22 mouse cellular contexts compared by ENCODE assay signal in the genomic region with DNA sequence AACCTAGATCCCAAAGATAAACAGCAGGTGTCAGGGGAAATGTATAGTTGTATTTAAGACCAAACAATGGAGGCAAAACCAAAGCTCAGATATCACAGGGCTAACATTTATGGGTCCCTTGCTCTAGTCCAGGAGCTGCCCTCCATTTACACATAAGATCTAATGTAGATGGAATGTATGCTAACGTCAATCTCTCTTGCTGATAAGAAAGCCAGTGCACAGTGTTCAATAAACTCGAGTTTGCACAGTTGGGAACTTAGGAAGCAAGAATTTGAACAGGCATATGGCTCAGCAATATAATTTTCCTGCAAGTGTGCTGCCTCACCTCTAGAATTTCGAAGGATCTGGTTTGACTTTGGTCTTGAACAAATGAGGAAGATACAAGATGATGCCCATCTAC.
DNase-seq lines count a peak whose midpoint lies in the region; ATAC-seq and TF ChIP-seq lines count a peak whose summit lies in the region.
"Had no signal": no experiment of that assay in that cellular context is flagged by ENCODE, and none has a peak within 500 bp of the region (broad histone marks: within the 10 kb centered on the region; RNA-seq: fewer than 3 reads in every experiment).

No protein-coding gene starts in this region.

- 75% methylated on average over 3 of the region's 3 CpGs for WGBS in midbrain, embryonic 11.5 days
- 77% methylated on average over 3 of the region's 3 CpGs for WGBS in midbrain, embryonic 10.5 days
- 37% methylated on average over 3 of the region's 3 CpGs for WGBS in stomach, embryonic 14.5 days
- 26% methylated on average over 3 of the region's 3 CpGs for WGBS in stomach, postnatal 0 days
- WGBS in stomach, embryonic 15.5 days: 39% methylated on average over 3 of the region's 3 CpGs
- 31% methylated on average over 3 of the region's 3 CpGs for WGBS in stomach, embryonic 16.5 days

- no peak for TF ChIP-seq EP300 in stomach, postnatal 0 days (optimal IDR thresholded peaks at IDR 0.05)

- no peak for TF ChIP-seq CTCF in stomach, postnatal 0 days (IDR thresholded peaks at IDR 0.05; ENCODE audit: low read depth)

- H3K27ac ChIP-seq in midbrain, embryonic 11.5 days (ENCODE audit: low read depth, low read length): no peak overlapping the region
- no peak overlapping the region for H3K27ac ChIP-seq in midbrain, embryonic 10.5 days (replicated peaks)
- H3K27ac ChIP-seq in stomach, embryonic 14.5 days (ENCODE audit: low read length): no peak overlapping the region
- H3K27ac ChIP-seq in stomach, postnatal 0 days (replicated peaks): no peak overlapping the region
- H3K27ac ChIP-seq in stomach, embryonic 15.5 days: no peak overlapping the region
- no peak overlapping the region for H3K27ac ChIP-seq in stomach, embryonic 16.5 days (ENCODE audit: low read length)

- no peaks in the 10 kb centered on the region for H3K36me3 ChIP-seq in midbrain, embryonic 11.5 days (ENCODE audit: control insufficient read depth, insufficient read depth, low read length)
- no peaks in the 10 kb centered on the region for H3K36me3 ChIP-seq in midbrain, embryonic 10.5 days
- H3K36me3 ChIP-seq in stomach, embryonic 14.5 days (ENCODE audit: control insufficient read depth, insufficient read depth, low read length): no peaks in the 10 kb centered on the region
- H3K36me3 ChIP-seq in stomach, postnatal 0 days (ENCODE audit: control insufficient read depth, insufficient read depth, low read length): no peaks in the 10 kb centered on the region
- H3K36me3 ChIP-seq in stomach, embryonic 15.5 days: no peaks in the 10 kb centered on the region
- H3K36me3 ChIP-seq in stomach, embryonic 16.5 days (ENCODE audit: control insufficient read depth, insufficient read depth, low read length): no peaks in the 10 kb centered on the region
- H3K36me3 ChIP-seq: G1E had no signal

- DNase-seq in midbrain, embryonic 11.5 days (ENCODE audit: low spot score, missing footprints): peak; percentile 44
- no peak for DNase-seq in midbrain, embryonic 10.5 days (ENCODE audit: low spot score)
- DNase-seq in stomach, postnatal 0 days (ENCODE audit: low spot score): no peak
- no peak for DNase-seq in adrenal gland, postnatal 14 days
- DNase-seq in urinary bladder, adult 2 months (ENCODE audit: low spot score): no peak
- DNase-seq: adrenal gland, adult 2 months; adrenal gland, adult 8-10 months; adrenal gland, postnatal 10 days; adrenal gland, postnatal 25 days; adrenal gland, postnatal 36 days; B cell, adult 2 months; cerebellum, adult 11 months; cerebellum, adult 11-12 months; cerebellum, adult 18-20 months had no signal

- no peaks in the 10 kb centered on the region for H3K27me3 ChIP-seq in midbrain, embryonic 11.5 days (ENCODE audit: control insufficient read depth, insufficient read depth, low read length)
- H3K27me3 ChIP-seq in midbrain, embryonic 10.5 days (ENCODE audit: low read depth, poor library complexity, severe bottlenecking): no peaks in the 10 kb centered on the region; the same call in 1 of the 2 replicates
- H3K27me3 ChIP-seq in stomach, embryonic 14.5 days (ENCODE audit: control insufficient read depth, insufficient read depth, low read length): no peaks in the 10 kb centered on the region
- H3K27me3 ChIP-seq in stomach, postnatal 0 days (ENCODE audit: control insufficient read depth, insufficient read depth, low read length): no peaks in the 10 kb centered on the region
- no peaks in the 10 kb centered on the region for H3K27me3 ChIP-seq in stomach, embryonic 15.5 days (replicated peaks)
- H3K27me3 ChIP-seq in stomach, embryonic 16.5 days (ENCODE audit: control insufficient read depth, insufficient read depth, low read length): no peaks in the 10 kb centered on the region
- H3K27me3 ChIP-seq: CH12.LX, Patski had no signal

- H3K4me1 ChIP-seq in midbrain, embryonic 11.5 days (ENCODE audit: control insufficient read depth, insufficient read depth, low read length): no peaks in the 10 kb centered on the region
- no peaks in the 10 kb centered on the region; the same call in 1 of the 2 replicates for H3K4me1 ChIP-seq in midbrain, embryonic 10.5 days
- no peaks in the 10 kb centered on the region for H3K4me1 ChIP-seq in stomach, embryonic 14.5 days (ENCODE audit: control insufficient read depth, insufficient read depth, low read length)
- H3K4me1 ChIP-seq in stomach, postnatal 0 days (replicated peaks; ENCODE audit: control insufficient read depth, insufficient read depth): no peaks in the 10 kb centered on the region
- H3K4me1 ChIP-seq in stomach, embryonic 15.5 days: no peaks in the 10 kb centered on the region
- H3K4me1 ChIP-seq in stomach, embryonic 16.5 days (ENCODE audit: control insufficient read depth, insufficient read depth, low read length): 0 out of 2 replicates have a peak, but pooled peaks cover 3% of the 10 kb centered on the region

- H3K9me3 ChIP-seq in midbrain, embryonic 11.5 days (ENCODE audit: control insufficient read depth, low read length): no peaks in the 10 kb centered on the region
- H3K9me3 ChIP-seq in midbrain, embryonic 10.5 days (replicated peaks): no peaks in the 10 kb centered on the region
- no peaks in the 10 kb centered on the region for H3K9me3 ChIP-seq in stomach, embryonic 14.5 days (ENCODE audit: control insufficient read depth, low read depth, low read length)
- no peaks in the 10 kb centered on the region for H3K9me3 ChIP-seq in stomach, postnatal 0 days (ENCODE audit: control insufficient read depth, low read length)
- H3K9me3 ChIP-seq in stomach, embryonic 15.5 days: no peaks in the 10 kb centered on the region
- no peaks in the 10 kb centered on the region for H3K9me3 ChIP-seq in stomach, embryonic 16.5 days (replicated peaks; ENCODE audit: control insufficient read depth, low read length)

- no peak overlapping the region for H3K4me3 ChIP-seq in midbrain, embryonic 11.5 days (ENCODE audit: low read depth, low read length)
- H3K4me3 ChIP-seq in midbrain, embryonic 10.5 days: no peak overlapping the region
- H3K4me3 ChIP-seq in stomach, embryonic 14.5 days (ENCODE audit: low read depth, low read length): no peak overlapping the region
- no peak overlapping the region for H3K4me3 ChIP-seq in stomach, postnatal 0 days (ENCODE audit: low read depth, low read length)
- no peak overlapping the region for H3K4me3 ChIP-seq in stomach, embryonic 15.5 days (replicated peaks)
- H3K4me3 ChIP-seq in stomach, embryonic 16.5 days (replicated peaks; ENCODE audit: low read length): no peak overlapping the region

- no peak overlapping the region for H3K4me2 ChIP-seq in midbrain, embryonic 11.5 days
- H3K4me2 ChIP-seq in stomach, embryonic 14.5 days (replicated peaks; ENCODE audit: low read depth, low read length): no peak overlapping the region
- H3K4me2 ChIP-seq in stomach, postnatal 0 days (replicated peaks; ENCODE audit: low read depth): no peak overlapping the region
- no peak overlapping the region for H3K4me2 ChIP-seq in stomach, embryonic 15.5 days
- no peak overlapping the region for H3K4me2 ChIP-seq in stomach, embryonic 16.5 days (ENCODE audit: low read depth, low read length)

- no peak overlapping the region for H3K9ac ChIP-seq in midbrain, embryonic 11.5 days (ENCODE audit: low read length)
- no peak overlapping the region for H3K9ac ChIP-seq in stomach, embryonic 14.5 days (replicated peaks; ENCODE audit: low read depth, low read length)
- no peak overlapping the region for H3K9ac ChIP-seq in stomach, postnatal 0 days (ENCODE audit: low read length)
- H3K9ac ChIP-seq in stomach, embryonic 15.5 days: no peak overlapping the region
- no peak overlapping the region for H3K9ac ChIP-seq in stomach, embryonic 16.5 days (ENCODE audit: low read length)

- ATAC-seq in midbrain, embryonic 11.5 days (ENCODE audit: low FRiP score): no peak
- 0 out of 2 replicates have a peak, but pooled peaks have one; percentile 56 for ATAC-seq in stomach, embryonic 14.5 days (ENCODE audit: insufficient number of reproducible peaks, insufficient read depth, low FRiP score, low read depth)
- ATAC-seq in stomach, postnatal 0 days (ENCODE audit: low FRiP score, low TSS enrichment): no peak
- peak; percentile 63 for ATAC-seq in stomach, embryonic 15.5 days (ENCODE audit: insufficient read depth, low FRiP score, low read depth)
- ATAC-seq in stomach, embryonic 16.5 days (ENCODE audit: insufficient read depth, low FRiP score): peak; percentile 58; the same call in 1 of the 2 replicates
- ATAC-seq: activated CD4-positive, CD25-positive, alpha-beta regulatory T cell, adult 4 months; CD4-positive, CD25-positive, alpha-beta regulatory T cell, adult 4 months; Patski had no signal

Comparison
In these comparisons a context has a peak if more than half of its experiments do, and no peak if none do; other contexts are left out.
1. ATAC-seq: peak in stomach, embryonic 14.5 days (single experiment), stomach, embryonic 15.5 days (single experiment) and stomach, embryonic 16.5 days (single experiment); none in midbrain, embryonic 11.5 days (single experiment) and stomach, postnatal 0 days (single experiment).